ENCODE assay signal across 27 mouse cellular contexts in the genomic region with DNA sequence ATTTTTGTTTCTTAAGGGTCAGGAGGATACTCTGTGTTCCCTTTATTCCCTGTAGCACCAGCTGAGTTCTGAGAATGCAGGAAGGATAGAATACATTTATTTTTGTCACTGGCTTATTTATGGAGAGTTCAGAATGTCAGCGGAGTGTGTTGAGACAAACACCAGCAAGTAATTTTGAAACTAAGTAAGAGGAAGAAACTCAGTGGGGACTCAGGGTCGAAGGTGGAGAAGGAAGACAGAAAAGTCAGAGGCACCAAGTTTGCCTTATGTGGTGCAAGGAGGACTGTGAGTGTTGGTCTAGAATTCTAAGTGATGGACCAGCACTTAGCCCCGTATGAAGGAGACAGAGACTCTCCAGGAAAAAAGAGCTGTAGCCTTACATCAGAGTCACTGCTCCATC.
DNase-seq lines count a peak whose midpoint lies in the region; ATAC-seq lines count a peak whose summit lies in the region.
"Had no signal": no experiment of that assay in that cellular context is flagged by ENCODE, and none has a peak within 500 bp of the region (broad histone marks: within the 10 kb centered on the region; RNA-seq: fewer than 3 reads in every experiment).

No protein-coding gene starts in this region.

- peak; percentile 87 for DNase-seq in heart, adult 11 months
- peak; percentile 44 for DNase-seq in layer of hippocampus, adult 9-11 months
- DNase-seq in layer of hippocampus, postnatal 10 days (ENCODE audit: low spot score in 2 of 2): no peak
- DNase-seq in A20 (ENCODE audit: low read depth, low spot score): peak; percentile 3
- peak; percentile 10 for DNase-seq in brain, adult 2 months (ENCODE audit: low read depth, low spot score)
- no peak for DNase-seq in thymus, postnatal 14 days
- DNase-seq: adrenal gland, adult 8-10 months; adrenal gland, postnatal 14 days; adrenal gland, postnatal 36 days; cerebellum, adult 11 months; cerebellum, adult 18-20 months; cerebellum, adult 8-10 months; cerebellum, adult 9-11 months; cerebellum, postnatal 14 days; cerebellum, postnatal 36 days; embryo, embryonic 11 days had no signal

- H3K9me3 ChIP-seq in heart, embryonic 12.5 days (replicated peaks): 0 out of 2 replicates have a peak, but pooled peaks cover 4% of the 10 kb centered on the region
- H3K9me3 ChIP-seq: embryonic facial prominence, embryonic 13.5 days; embryonic facial prominence, embryonic 15.5 days; forebrain, embryonic 10.5 days; forebrain, embryonic 12.5 days had no signal

- H3K4me2 ChIP-seq in heart, embryonic 12.5 days: no peak overlapping the region
- H3K4me2 ChIP-seq: embryonic facial prominence, embryonic 13.5 days; embryonic facial prominence, embryonic 15.5 days; forebrain, embryonic 12.5 days had no signal

- no peaks in the 10 kb centered on the region for H3K27me3 ChIP-seq in heart, embryonic 12.5 days (replicated peaks)
- H3K27me3 ChIP-seq: embryonic facial prominence, embryonic 13.5 days; embryonic facial prominence, embryonic 15.5 days; forebrain, embryonic 12.5 days; Patski had no signal

- no peak overlapping the region for H3K27ac ChIP-seq in heart, embryonic 12.5 days (ENCODE audit: poor library complexity, severe bottlenecking)
- H3K27ac ChIP-seq: embryonic facial prominence, embryonic 13.5 days; embryonic facial prominence, embryonic 15.5 days; forebrain, embryonic 10.5 days; forebrain, embryonic 12.5 days had no signal

- H3K36me3 ChIP-seq in heart, embryonic 12.5 days: no peaks in the 10 kb centered on the region
- H3K36me3 ChIP-seq: embryonic facial prominence, embryonic 13.5 days; embryonic facial prominence, embryonic 15.5 days; forebrain, embryonic 10.5 days; forebrain, embryonic 12.5 days; G1E had no signal

- no peaks in the 10 kb centered on the region for H3K4me1 ChIP-seq in heart, embryonic 12.5 days (replicated peaks)
- H3K4me1 ChIP-seq: embryonic facial prominence, embryonic 15.5 days; forebrain, embryonic 12.5 days had no signal

- no peak for ATAC-seq in heart, embryonic 12.5 days (ENCODE audit: insufficient number of reproducible peaks, low FRiP score)
- ATAC-seq: activated CD4-positive, CD25-positive, alpha-beta regulatory T cell, adult 4 months; forebrain, embryonic 14.5 days; forebrain, embryonic 16.5 days; Patski had no signal

- H3K9ac ChIP-seq in heart, embryonic 12.5 days: no peak overlapping the region
- H3K9ac ChIP-seq: embryonic facial prominence, embryonic 13.5 days; embryonic facial prominence, embryonic 15.5 days; forebrain, embryonic 12.5 days had no signal

- 75% methylated on average over 3 of the region's 3 CpGs for WGBS in heart, embryonic 12.5 days

- H3K4me3 ChIP-seq in heart, embryonic 12.5 days: no peak overlapping the region
- H3K4me3 ChIP-seq: embryonic facial prominence, embryonic 13.5 days; embryonic facial prominence, embryonic 15.5 days; erythroblast, embryonic 14.5 days; forebrain, embryonic 10.5 days; forebrain, embryonic 12.5 days had no signal

Comparison
In these comparisons a context has a peak if more than half of its experiments do, and no peak if none do; other contexts are left out.
1. DNase-seq: peak in heart, adult 11 months (single experiment), layer of hippocampus, adult 9-11 months (single experiment), A20 (single experiment) and brain, adult 2 months (single experiment); none in layer of hippocampus, postnatal 10 days (0 of 2) and thymus, postnatal 14 days (single experiment).